Comparison of ENCODE assay signal across 28 mouse cellular contexts in the genomic region with DNA sequence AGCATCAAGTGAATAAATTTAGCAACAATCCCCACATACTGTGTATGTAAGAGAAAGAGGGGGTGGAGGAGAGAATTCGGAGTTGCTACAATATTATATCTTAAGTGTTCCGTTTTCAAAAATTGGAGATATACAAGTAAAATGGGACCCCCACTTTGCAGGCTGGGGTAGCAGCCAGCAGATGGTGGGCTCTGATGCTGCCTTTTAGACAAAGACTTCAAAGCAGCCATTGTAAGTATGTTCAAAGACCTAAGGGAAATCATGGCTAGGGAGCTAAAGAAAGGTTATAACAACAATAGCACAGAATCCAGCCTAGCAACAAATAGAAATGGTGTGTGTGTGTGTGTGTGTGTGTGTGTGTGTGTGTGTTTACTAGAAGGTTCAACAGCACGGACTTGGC.
DNase-seq lines count a peak whose midpoint lies in the region; ATAC-seq lines count a peak whose summit lies in the region.
"Had no signal": no experiment of that assay in that cellular context is flagged by ENCODE, and none has a peak within 500 bp of the region (broad histone marks: within the 10 kb centered on the region; RNA-seq: fewer than 3 reads in every experiment).

No protein-coding gene starts in this region.

- ATAC-seq in forebrain, embryonic 11.5 days (replicated peaks; ENCODE audit: low FRiP score), result peak; percentile 52
- ATAC-seq in forebrain, embryonic 15.5 days (replicated peaks), result no peak
- ATAC-seq in hindbrain, embryonic 13.5 days (ENCODE audit: low FRiP score), result no peak
- ATAC-seq in midbrain, embryonic 12.5 days (ENCODE audit: low FRiP score, low read depth), result peak; percentile 16; the same call in 1 of the 2 replicates
- ATAC-seq in erythroblast, adult 5-6 weeks (replicated peaks; ENCODE audit: low FRiP score, poor library complexity, severe bottlenecking), result no peak
- no peak for ATAC-seq in activated CD4-positive, CD25-positive, alpha-beta regulatory T cell, adult 4 months
- ATAC-seq: liver, embryonic 12.5 days; liver, postnatal 0 days had no signal

- H3K27me3 ChIP-seq in forebrain, embryonic 11.5 days (ENCODE audit: control insufficient read depth, insufficient read depth, low read length), result no peaks in the 10 kb centered on the region
- no peaks in the 10 kb centered on the region for H3K27me3 ChIP-seq in forebrain, embryonic 15.5 days
- no peaks in the 10 kb centered on the region for H3K27me3 ChIP-seq in hindbrain, embryonic 10.5 days (ENCODE audit: insufficient read depth, poor library complexity, severe bottlenecking)
- H3K27me3 ChIP-seq in hindbrain, embryonic 13.5 days, result no peaks in the 10 kb centered on the region
- no peaks in the 10 kb centered on the region for H3K27me3 ChIP-seq in midbrain, embryonic 12.5 days
- H3K27me3 ChIP-seq: embryonic facial prominence, embryonic 13.5 days; hindbrain, embryonic 15.5 days; limb, embryonic 13.5 days; liver, embryonic 12.5 days had no signal

- H3K4me1 ChIP-seq in forebrain, embryonic 11.5 days (replicated peaks; ENCODE audit: control insufficient read depth, insufficient read depth, low read length), result 0 out of 2 replicates have a peak, but pooled peaks cover 2% of the 10 kb centered on the region
- 0 out of 2 replicates have a peak, but pooled peaks cover 9% of the 10 kb centered on the region for H3K4me1 ChIP-seq in forebrain, embryonic 15.5 days
- peaks cover 24% of the 10 kb centered on the region for H3K4me1 ChIP-seq in hindbrain, embryonic 10.5 days (replicated peaks)
- H3K4me1 ChIP-seq in hindbrain, embryonic 13.5 days (replicated peaks), result peaks cover 27% of the 10 kb centered on the region
- H3K4me1 ChIP-seq in midbrain, embryonic 12.5 days, result peaks cover 29% of the 10 kb centered on the region
- H3K4me1 ChIP-seq: embryonic facial prominence, embryonic 13.5 days; limb, embryonic 13.5 days; liver, embryonic 12.5 days had no signal

- no peaks in the 10 kb centered on the region for H3K9me3 ChIP-seq in forebrain, embryonic 11.5 days (ENCODE audit: control insufficient read depth, low read length)
- H3K9me3 ChIP-seq in forebrain, embryonic 15.5 days, result no peaks in the 10 kb centered on the region
- H3K9me3 ChIP-seq in hindbrain, embryonic 10.5 days, result no peaks in the 10 kb centered on the region
- H3K9me3 ChIP-seq in hindbrain, embryonic 13.5 days, result no peaks in the 10 kb centered on the region
- H3K9me3 ChIP-seq in midbrain, embryonic 12.5 days, result no peaks in the 10 kb centered on the region
- H3K9me3 ChIP-seq: embryonic facial prominence, embryonic 13.5 days; G1E; hindbrain, embryonic 15.5 days; limb, embryonic 13.5 days had no signal

- H3K9ac ChIP-seq in forebrain, embryonic 11.5 days (ENCODE audit: low read length), result no peak overlapping the region
- H3K9ac ChIP-seq in forebrain, embryonic 15.5 days (replicated peaks), result no peak overlapping the region
- no peak overlapping the region for H3K9ac ChIP-seq in hindbrain, embryonic 13.5 days
- H3K9ac ChIP-seq in midbrain, embryonic 12.5 days (replicated peaks), result no peak overlapping the region
- H3K9ac ChIP-seq: embryonic facial prominence, embryonic 13.5 days; hindbrain, embryonic 15.5 days; limb, embryonic 13.5 days; liver, embryonic 12.5 days; liver, postnatal 0 days had no signal

- WGBS in forebrain, embryonic 11.5 days, result 53% methylated on average over 3 of the region's 3 CpGs
- 46% methylated on average over 3 of the region's 3 CpGs for WGBS in forebrain, embryonic 15.5 days
- WGBS in hindbrain, embryonic 10.5 days, result 70% methylated on average over 3 of the region's 3 CpGs
- WGBS in hindbrain, embryonic 13.5 days, result 49% methylated on average over 3 of the region's 3 CpGs
- 48% methylated on average over 3 of the region's 3 CpGs for WGBS in midbrain, embryonic 12.5 days

- no peaks in the 10 kb centered on the region for H3K36me3 ChIP-seq in forebrain, embryonic 11.5 days (ENCODE audit: control insufficient read depth, insufficient read depth, low read length)
- no peaks in the 10 kb centered on the region for H3K36me3 ChIP-seq in forebrain, embryonic 15.5 days
- H3K36me3 ChIP-seq in hindbrain, embryonic 10.5 days, result no peaks in the 10 kb centered on the region
- H3K36me3 ChIP-seq in hindbrain, embryonic 13.5 days, result no peaks in the 10 kb centered on the region
- H3K36me3 ChIP-seq in midbrain, embryonic 12.5 days, result no peaks in the 10 kb centered on the region
- H3K36me3 ChIP-seq: embryonic facial prominence, embryonic 13.5 days; G1E; hindbrain, embryonic 15.5 days; limb, embryonic 13.5 days; liver, embryonic 12.5 days had no signal

- no peak overlapping the region for H3K4me2 ChIP-seq in forebrain, embryonic 11.5 days (ENCODE audit: low read depth, low read length, severe bottlenecking)
- no peak overlapping the region for H3K4me2 ChIP-seq in forebrain, embryonic 15.5 days (replicated peaks)
- no peak overlapping the region for H3K4me2 ChIP-seq in hindbrain, embryonic 13.5 days
- no peak overlapping the region for H3K4me2 ChIP-seq in midbrain, embryonic 12.5 days (replicated peaks)
- H3K4me2 ChIP-seq: embryonic facial prominence, embryonic 13.5 days; hindbrain, embryonic 15.5 days; limb, embryonic 13.5 days; liver, embryonic 12.5 days had no signal

- H3K4me3 ChIP-seq in forebrain, embryonic 11.5 days (ENCODE audit: low read depth, low read length), result no peak overlapping the region
- no peak overlapping the region for H3K4me3 ChIP-seq in forebrain, embryonic 15.5 days
- H3K4me3 ChIP-seq in hindbrain, embryonic 10.5 days, result no peak overlapping the region
- H3K4me3 ChIP-seq in hindbrain, embryonic 13.5 days, result no peak overlapping the region
- no peak overlapping the region for H3K4me3 ChIP-seq in midbrain, embryonic 12.5 days
- H3K4me3 ChIP-seq: embryonic facial prominence, embryonic 13.5 days; erythroblast, embryonic 14.5 days; gastrocnemius, adult 2 months; hindbrain, embryonic 15.5 days; layer of hippocampus, adult 2 months; left cerebral cortex, adult 2 months; limb, embryonic 13.5 days; liver, embryonic 12.5 days had no signal

- DNase-seq in forebrain, embryonic 11.5 days (ENCODE audit: low spot score), result no peak
- DNase-seq in hindbrain, embryonic 10.5 days (ENCODE audit: low spot score), result peak; percentile 16
- peak; percentile 12 for DNase-seq in adipocyte (ENCODE audit: low spot score)
- DNase-seq: adrenal gland, postnatal 14 days; cerebellum, adult 11-12 months; cerebellum, adult 9-11 months; gastrocnemius, adult 2 months; heart, postnatal 14 days; kidney, adult 18-20 months; kidney, postnatal 36 days; liver, postnatal 0 days; lung, postnatal 36 days; retina, postnatal 1 day; right cerebral cortex, postnatal 14 days; thymus, postnatal 36 days had no signal

- peak overlapping the region; percentile 41 for H3K27ac ChIP-seq in forebrain, embryonic 11.5 days (ENCODE audit: low read depth, low read length)
- H3K27ac ChIP-seq in forebrain, embryonic 15.5 days (replicated peaks), result no peak overlapping the region
- peak overlapping the region; percentile 76 for H3K27ac ChIP-seq in hindbrain, embryonic 10.5 days
- no peak overlapping the region for H3K27ac ChIP-seq in hindbrain, embryonic 13.5 days
- H3K27ac ChIP-seq in midbrain, embryonic 12.5 days (replicated peaks), result peak overlapping the region; percentile 54
- H3K27ac ChIP-seq: embryonic facial prominence, embryonic 13.5 days; gastrocnemius, adult 2 months; hindbrain, embryonic 15.5 days; layer of hippocampus, adult 2 months; left cerebral cortex, adult 2 months; limb, embryonic 13.5 days; liver, embryonic 12.5 days had no signal

Comparison
In these comparisons a context has a peak if more than half of its experiments do, and no peak if none do; other contexts are left out.
1. ATAC-seq: peak in forebrain, embryonic 11.5 days (single experiment) and midbrain, embryonic 12.5 days (single experiment); none in forebrain, embryonic 15.5 days (single experiment), hindbrain, embryonic 13.5 days (single experiment), erythroblast, adult 5-6 weeks (single experiment) and activated CD4-positive, CD25-positive, alpha-beta regulatory T cell, adult 4 months (single experiment).
2. H3K27ac ChIP-seq: peak in forebrain, embryonic 11.5 days (single experiment), hindbrain, embryonic 10.5 days (single experiment) and midbrain, embryonic 12.5 days (single experiment); none in forebrain, embryonic 15.5 days (single experiment) and hindbrain, embryonic 13.5 days (single experiment).